Mouse (Mus musculus) heart, adult 2 months (tissue): ENCODE measurements around the gene Eps8. TPM values are rescaled to one million over a fixed set of nuclear protein-coding genes. Genes with fewer than 3 reads are reported as not detected.

ENCODE experiments used
- DNase-seq, 2 experiments: peaks; one replicate each; pipeline ENCODE4 v3.0.0; 2021
- H3K27ac ChIP-seq: fragments of 200-600 bp; 2 replicates; pipeline ENCODE4 v1.8.1; 2022
- H3K27me3 ChIP-seq: fragments of 200-500 bp; 2 replicates; pipeline ENCODE4 v1.6.1; 2012; ENCODE audit warnings: mild to moderate bottlenecking, low read length, inconsistent platforms, mixed read lengths; ENCODE audit not compliant: control insufficient read depth, insufficient read depth
- H3K36me3 ChIP-seq: fragments of 200-500 bp; 2 replicates; pipeline ENCODE4 v1.6.1; 2012; ENCODE audit warnings: low read length, inconsistent platforms; ENCODE audit not compliant: control insufficient read depth, insufficient read depth
- H3K4me1 ChIP-seq: fragments of 200-500 bp; 2 replicates; pipeline ENCODE4 v1.6.1; 2011; ENCODE audit warnings: low read length; ENCODE audit not compliant: control insufficient read depth, insufficient read depth
- H3K4me3 ChIP-seq: fragments of 200-600 bp; 2 replicates; pipeline ENCODE4 v1.8.1; 2022
- H3K79me2 ChIP-seq: fragments of 200-500 bp; replicated peaks from 2 replicates; pipeline ENCODE4 v1.6.1; 2012; ENCODE audit warnings: mild to moderate bottlenecking, inconsistent platforms, low read length, moderate library complexity, mixed read lengths; ENCODE audit not compliant: control insufficient read depth, insufficient read depth
- H3K9ac ChIP-seq: fragments of 200-500 bp; 2 replicates; pipeline ENCODE4 v1.6.1; 2012; ENCODE audit warnings: low read depth, mild to moderate bottlenecking, control low read depth, inconsistent platforms, low read length, mixed read lengths
- CTCF ChIP-seq: fragments of 200-600 bp; IDR thresholded peaks from 2 replicates; pipeline ENCODE4 v1.8.1; 2022; ENCODE audit warnings: antibody characterized with exemption, mild to moderate bottlenecking, moderate library complexity
- EP300 ChIP-seq: fragments of 200-500 bp; IDR thresholded peaks from 2 replicates; pipeline ENCODE4 v1.6.1; 2011; ENCODE audit warnings: low read depth, low read length, control low read depth; ENCODE audit not compliant: insufficient read depth
- POLR2A ChIP-seq: fragments of 200-500 bp; IDR thresholded peaks from 2 replicates; pipeline ENCODE4 v1.6.1; 2011; ENCODE audit warnings: mild to moderate bottlenecking, low read depth, low read length, control low read depth; ENCODE audit not compliant: insufficient read depth
- WGBS: fragments of 180-500 bp; shearing (Covaris S2); methylation state at CpG from one replicate; pipeline ENCODE4 v1.1.7; 2018; 5-methylcytosine and 5-hydroxymethylcytosine counted together
- intact Hi-C: fragments of 180-260 bp; cut with DNase I; formaldehyde crosslinking; loops from one replicate; pipeline ENCODE4 v1.15.1; 2025
- long read RNA-seq: library from polyadenylated mRNA; stranded (forward); transcript quantifications from one replicate; pipeline ENCODE4 v2.0.0, GENCODE M21; 2021
- polyA plus RNA-seq: library from polyadenylated mRNA; depleted of rRNA; stranded (reverse); fragments of >200 nt; gene quantifications from 2 replicates; pipeline ENCODE4 v1.2.3, GENCODE M21; 2012; rRNA removed
- total RNA-seq, 2 experiments: library from RNA; stranded (reverse); gene quantifications; 2 replicates each; pipeline ENCODE4 v1.2.3; 2021

Gene Eps8
- total RNA-seq (10 to 100 TPM; 11.6 to 12.2 TPM), polyA plus RNA-seq (6.7 and 8.8 TPM in 2 replicates)
- long read RNA-seq, full-length matches to known transcripts = 10 of 12 reads
- long read RNA-seq, partial matches to known transcripts = 1 of 12 reads
- long read RNA-seq, other reads (novel, unspliced or antisense) = 1 of 12 reads

DNA sequence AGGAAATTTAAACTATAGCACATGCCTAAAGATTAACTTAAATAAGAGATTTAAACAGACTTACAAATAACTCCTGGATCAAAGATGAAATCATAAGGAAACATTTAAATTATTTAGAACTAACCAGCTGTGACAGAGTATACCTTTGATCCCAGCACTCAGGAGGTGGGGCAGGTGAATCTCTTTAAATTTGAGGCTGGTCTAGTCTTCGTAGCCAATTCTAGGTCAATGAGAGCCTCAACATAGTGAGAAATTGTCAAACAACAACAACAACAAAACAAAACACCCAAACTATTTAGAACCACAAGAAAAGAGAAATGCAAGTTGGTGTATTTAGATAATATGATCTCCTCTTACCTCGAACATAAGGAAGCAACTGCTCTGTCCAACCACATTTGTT, at the start of gene Eps8:
TSS of gene Eps8 (minus strand) at position 101 of the 400 bp plus-strand sequence.
- Histone ChIP-seq H3K4me1 (no peaks in the 10 kb centered on the region), H3K9ac (no peak within 1 kb of the TSS), H3K36me3 (no peaks in the 10 kb centered on the region), H3K79me2 (no peaks in the 10 kb centered on the region), H3K27me3 (no peaks in the 10 kb centered on the region), H3K27ac (no peak within 1 kb of the TSS), H3K4me3 (no peak within 1 kb of the TSS)
- DNase-seq = no peak
- WGBS = 90% methylated on average over 2 of the region's 2 CpGs
- intact Hi-C loops = no loop called here
- TF ChIP-seq CTCF (no peak), POLR2A (no peak), EP300 (no peak)

GRCm38 (mm10) chr6:137703431-137703830, 48.8 kb upstream of the Eps8 start:
- 83% methylated on average over 7 of the region's 7 CpGs for WGBS

GRCm38 (mm10) chr6:137702918-137703317, 48.2 kb upstream of the Eps8 start:
- Histone ChIP-seq H3K36me3 (no peaks in the 10 kb centered on the region; the same call in 1 of the 2 replicates), H3K9ac (no peak overlapping the region), H3K4me1 (peaks cover 14% of the 10 kb centered on the region), H3K79me2 (no peaks in the 10 kb centered on the region), H3K27me3 (no peaks in the 10 kb centered on the region), H3K27ac (peak overlapping the region; percentile 42), H3K4me3 (no peak overlapping the region)
- WGBS = 33% methylated on average over 4 of the region's 4 CpGs
- intact Hi-C loops = loop anchor here (5.0 kb wide), 2 partner anchors 36 to 146 kb away; no protein-coding TSS in a partner anchor
- peak; percentile 36 to 65 for DNase-seq
- TF ChIP-seq CTCF (no peak), POLR2A (no peak), EP300 (no peak)

More at GRCm38 (mm10) chr6:137703431-137703830, 48.8 kb upstream of the Eps8 start:
- Histone ChIP-seq H3K27me3 (no peaks in the 10 kb centered on the region), H3K36me3 (no peaks in the 10 kb centered on the region; the same call in 1 of the 2 replicates), H3K27ac (peak overlapping the region; percentile 32), H3K4me3 (no peak overlapping the region), H3K4me1 (peaks cover 14% of the 10 kb centered on the region), H3K79me2 (no peaks in the 10 kb centered on the region), H3K9ac (no peak overlapping the region)
- TF ChIP-seq CTCF (no peak), POLR2A (no peak), EP300 (no peak)
- intact Hi-C loops = loop anchor here (5.0 kb wide), 2 partner anchors 36 to 146 kb away; no protein-coding TSS in a partner anchor
- DNase-seq = no peak

DNA sequence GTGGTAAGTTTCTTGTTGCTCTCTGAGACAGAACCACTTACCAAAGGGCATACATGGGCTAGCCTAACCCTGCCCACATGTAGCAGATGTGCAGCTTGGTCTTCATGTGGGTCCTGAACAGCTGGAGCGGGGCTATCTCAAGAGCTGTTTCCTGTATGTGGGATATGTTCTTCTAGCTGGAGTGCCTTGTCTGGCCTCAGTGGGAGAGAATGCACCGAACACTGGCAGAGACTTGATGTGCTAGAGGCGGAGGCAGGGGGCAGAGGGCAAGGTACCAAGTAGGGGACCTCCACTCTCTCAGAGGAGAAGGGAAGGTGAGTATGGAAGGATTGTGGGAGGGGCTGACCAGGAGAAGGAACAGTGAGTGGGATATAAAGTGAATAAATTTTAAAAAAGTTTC, 47.5 kb upstream of the Eps8 start:
- TF ChIP-seq CTCF = no peak
- no peak for TF ChIP-seq EP300
- 77% methylated on average over 3 of the region's 3 CpGs for WGBS
- intact Hi-C loops = loop anchor here (5.0 kb wide), 2 partner anchors 35 to 145 kb away; no protein-coding TSS in a partner anchor
- Histone ChIP-seq H3K27me3 (no peaks in the 10 kb centered on the region), H3K9ac (no peak overlapping the region), H3K4me3 (no peak overlapping the region), H3K4me1 (peaks cover 14% of the 10 kb centered on the region), H3K79me2 (no peaks in the 10 kb centered on the region), H3K27ac (peak overlapping the region; percentile 42), H3K36me3 (no peaks in the 10 kb centered on the region; the same call in 1 of the 2 replicates)
- DNase-seq = no peak

- TF ChIP-seq EP300 (no peak), CTCF (no peak), POLR2A (no peak)
- intact Hi-C loops = no loop called here
- H3K4me3 ChIP-seq = no peak overlapping the region
- no peak overlapping the region for H3K27ac ChIP-seq
- peaks cover 14% of the 10 kb centered on the region for H3K4me1 ChIP-seq
- no peak for DNase-seq
- H3K36me3 ChIP-seq = no peaks in the 10 kb centered on the region; the same call in 1 of the 2 replicates
- H3K9ac ChIP-seq = no peak overlapping the region
- H3K79me2 ChIP-seq = no peaks in the 10 kb centered on the region
- no peaks in the 10 kb centered on the region for H3K27me3 ChIP-seq
- WGBS = 91% methylated on average over 7 of the region's 7 CpGs
Observed at GRCm38 (mm10) chr6:137699434-137699833, 44.8 kb upstream of the Eps8 start.

GRCm38 (mm10) chr6:137696445-137697204, 41.9 kb upstream of the Eps8 start:
- H3K27ac ChIP-seq = no peak overlapping the region; the same call in 1 of the 2 replicates
- H3K27me3 ChIP-seq = no peaks in the 10 kb centered on the region
- H3K36me3 ChIP-seq = no peaks in the 10 kb centered on the region
- 33% methylated on average over 8 of the region's 8 CpGs for WGBS
- no peak for DNase-seq
- TF ChIP-seq CTCF (no peak), POLR2A (no peak), EP300 (no peak)
- H3K4me1 ChIP-seq = peaks cover 4% of the 10 kb centered on the region; the same call in 1 of the 2 replicates
- no peak overlapping the region for H3K9ac ChIP-seq
- intact Hi-C loops = no loop called here
- no peak overlapping the region for H3K4me3 ChIP-seq
- no peaks in the 10 kb centered on the region for H3K79me2 ChIP-seq
